Mouse (Mus musculus): ENCODE measurements at regions not wholly inside any gene's neighbourhood (a gene's known extent, or its start where the extent isn't known, plus 50 kb on each side); places are given as distances from the start of the nearest gene placed in this dataset.

- Histone ChIP-seq H3K9me3 (replicated peaks; ENCODE audit: control insufficient read depth, low read length) (no peaks in the 10 kb centered on the region), H3K4me1 (ENCODE audit: control insufficient read depth, insufficient read depth, low read length) (no peaks in the 10 kb centered on the region), H3K27me3 (ENCODE audit: control insufficient read depth, insufficient read depth, low read length) (no peaks in the 10 kb centered on the region), H3K27ac (replicated peaks; ENCODE audit: low read depth, low read length) (no peak overlapping the region), H3K36me3 (replicated peaks; ENCODE audit: control insufficient read depth, insufficient read depth, low read depth, low read length) (no peaks in the 10 kb centered on the region), H3K9ac (replicated peaks; ENCODE audit: low read length) (no peak overlapping the region), H3K4me2 (ENCODE audit: low read depth, low read length) (no peak overlapping the region), H3K4me3 (ENCODE audit: low read depth, low read length) (no peak overlapping the region)
- ATAC-seq (replicated peaks; ENCODE audit: insufficient number of reproducible peaks, low FRiP score, low TSS enrichment, low read depth) (no peak), DNase-seq (ENCODE audit: low spot score) (no peak)
- WGBS: 42% methylated on average over 6 of the region's 6 CpGs
Observed at GRCm38 (mm10) chr2:129883417-129883816, 83.1 kb downstream of the Stk35 start.

- no peaks in the 10 kb centered on the region for H3K4me1 ChIP-seq (ENCODE audit: control insufficient read depth, insufficient read depth, low read length)
- ATAC-seq (replicated peaks; ENCODE audit: insufficient number of reproducible peaks, low FRiP score, low TSS enrichment, low read depth) (no peak), DNase-seq (ENCODE audit: low spot score) (no peak)
- 75% methylated on average over 3 of the region's 3 CpGs for WGBS
- H3K4me2 ChIP-seq (ENCODE audit: low read depth, low read length): no peak overlapping the region
- no peaks in the 10 kb centered on the region for H3K27me3 ChIP-seq (ENCODE audit: control insufficient read depth, insufficient read depth, low read length)
- no peaks in the 10 kb centered on the region for H3K36me3 ChIP-seq (replicated peaks; ENCODE audit: control insufficient read depth, insufficient read depth, low read depth, low read length)
- H3K27ac ChIP-seq (replicated peaks; ENCODE audit: low read depth, low read length): no peak overlapping the region
- no peak overlapping the region for H3K9ac ChIP-seq (replicated peaks; ENCODE audit: low read length)
- no peak overlapping the region for H3K4me3 ChIP-seq (ENCODE audit: low read depth, low read length)
- no peaks in the 10 kb centered on the region for H3K9me3 ChIP-seq (replicated peaks; ENCODE audit: control insufficient read depth, low read length)
Observed at GRCm38 (mm10) chr2:129884316-129884715, 84.0 kb downstream of the Stk35 start.

DNA sequence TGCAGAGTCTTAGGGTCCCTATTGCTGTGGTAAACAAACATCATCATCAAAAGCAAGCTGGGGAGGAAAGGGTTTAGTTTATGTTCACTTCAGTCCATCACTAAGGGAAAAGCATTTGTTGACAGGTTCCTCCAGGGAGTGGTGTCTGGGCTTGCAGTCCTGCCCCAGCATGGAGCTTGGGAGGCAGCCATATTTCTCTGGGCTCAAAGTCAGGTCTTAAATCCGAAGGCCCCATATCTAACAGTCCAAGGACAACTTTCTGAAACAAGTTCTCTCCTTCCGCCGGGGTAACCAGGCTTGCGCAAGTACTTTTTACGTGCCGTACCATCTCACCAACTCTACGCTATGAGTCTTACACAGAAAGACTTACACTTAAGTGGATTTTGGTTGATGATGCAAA is 85.2 kb downstream of the Stk35 start:
- Histone ChIP-seq H3K27ac (replicated peaks; ENCODE audit: low read depth, low read length) (no peak overlapping the region), H3K4me2 (ENCODE audit: low read depth, low read length) (no peak overlapping the region), H3K27me3 (ENCODE audit: control insufficient read depth, insufficient read depth, low read length) (no peaks in the 10 kb centered on the region), H3K4me1 (ENCODE audit: control insufficient read depth, insufficient read depth, low read length) (no peaks in the 10 kb centered on the region), H3K9me3 (replicated peaks; ENCODE audit: control insufficient read depth, low read length) (no peaks in the 10 kb centered on the region), H3K4me3 (ENCODE audit: low read depth, low read length) (no peak overlapping the region), H3K9ac (replicated peaks; ENCODE audit: low read length) (no peak overlapping the region), H3K36me3 (replicated peaks; ENCODE audit: control insufficient read depth, insufficient read depth, low read depth, low read length) (no peaks in the 10 kb centered on the region)
- WGBS: 93% methylated on average over 7 of the region's 7 CpGs
- ATAC-seq (replicated peaks; ENCODE audit: insufficient number of reproducible peaks, low FRiP score, low TSS enrichment, low read depth): no peak
- no peak for DNase-seq (ENCODE audit: low spot score)

GRCm38 (mm10) chr2:129893231-129893630 is 92.9 kb downstream of the Stk35 start:
- no peaks in the 10 kb centered on the region for H3K36me3 ChIP-seq (replicated peaks; ENCODE audit: control insufficient read depth, insufficient read depth, low read depth, low read length)
- no peaks in the 10 kb centered on the region for H3K4me1 ChIP-seq (ENCODE audit: control insufficient read depth, insufficient read depth, low read length)
- no peaks in the 10 kb centered on the region for H3K9me3 ChIP-seq (replicated peaks; ENCODE audit: control insufficient read depth, low read length)
- no peak overlapping the region for H3K4me2 ChIP-seq (ENCODE audit: low read depth, low read length)
- H3K27ac ChIP-seq (replicated peaks; ENCODE audit: low read depth, low read length): no peak overlapping the region
- DNase-seq (ENCODE audit: low spot score): no peak
- H3K4me3 ChIP-seq (ENCODE audit: low read depth, low read length): no peak overlapping the region
- WGBS: 72% methylated on average over 7 of the region's 7 CpGs
- no peaks in the 10 kb centered on the region for H3K27me3 ChIP-seq (ENCODE audit: control insufficient read depth, insufficient read depth, low read length)
- ATAC-seq (replicated peaks; ENCODE audit: insufficient number of reproducible peaks, low FRiP score, low TSS enrichment, low read depth): no peak
- H3K9ac ChIP-seq (replicated peaks; ENCODE audit: low read length): no peak overlapping the region

- no peak overlapping the region for H3K4me2 ChIP-seq (ENCODE audit: low read depth, low read length)
- no peak overlapping the region for H3K4me3 ChIP-seq (ENCODE audit: low read depth, low read length)
- no peaks in the 10 kb centered on the region for H3K4me1 ChIP-seq (ENCODE audit: control insufficient read depth, insufficient read depth, low read length)
- no peak overlapping the region for H3K27ac ChIP-seq (replicated peaks; ENCODE audit: low read depth, low read length)
- ATAC-seq (replicated peaks; ENCODE audit: insufficient number of reproducible peaks, low FRiP score, low TSS enrichment, low read depth) (no peak), DNase-seq (ENCODE audit: low spot score) (no peak)
- no peaks in the 10 kb centered on the region for H3K9me3 ChIP-seq (replicated peaks; ENCODE audit: control insufficient read depth, low read length)
- H3K9ac ChIP-seq (replicated peaks; ENCODE audit: low read length): no peak overlapping the region
- no peaks in the 10 kb centered on the region for H3K36me3 ChIP-seq (replicated peaks; ENCODE audit: control insufficient read depth, insufficient read depth, low read depth, low read length)
- WGBS: 94% methylated on average over 5 of the region's 5 CpGs
- H3K27me3 ChIP-seq (ENCODE audit: control insufficient read depth, insufficient read depth, low read length): no peaks in the 10 kb centered on the region
Observed at GRCm38 (mm10) chr2:129893832-129894231, 93.5 kb downstream of the Stk35 start.

DNA sequence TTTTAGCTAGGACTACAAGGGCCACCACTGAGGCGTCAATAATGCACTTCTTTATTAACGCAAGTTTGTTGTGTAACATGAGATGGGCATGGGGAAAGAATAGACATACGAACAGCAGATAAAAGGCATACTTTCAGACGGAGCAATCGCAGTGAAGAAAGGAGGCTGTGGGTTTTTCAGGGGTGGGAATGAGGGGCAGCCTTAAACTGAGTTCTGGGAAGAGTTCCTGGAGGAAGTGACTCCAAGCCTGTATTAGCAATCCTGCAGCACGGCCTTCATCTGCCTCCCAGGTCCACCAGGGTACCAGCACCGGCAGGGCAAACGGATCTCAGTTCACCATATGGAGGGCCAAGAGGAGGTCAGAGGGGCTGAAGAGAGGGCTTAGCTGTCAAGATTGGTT is 94.6 kb downstream of the Stk35 start:
- H3K9ac ChIP-seq (replicated peaks; ENCODE audit: low read length): no peak overlapping the region
- H3K4me2 ChIP-seq (ENCODE audit: low read depth, low read length): no peak overlapping the region
- no peak overlapping the region for H3K27ac ChIP-seq (replicated peaks; ENCODE audit: low read depth, low read length)
- H3K27me3 ChIP-seq (ENCODE audit: control insufficient read depth, insufficient read depth, low read length): no peaks in the 10 kb centered on the region
- no peak overlapping the region for H3K4me3 ChIP-seq (ENCODE audit: low read depth, low read length)
- no peak for ATAC-seq (replicated peaks; ENCODE audit: insufficient number of reproducible peaks, low FRiP score, low TSS enrichment, low read depth)
- H3K4me1 ChIP-seq (ENCODE audit: control insufficient read depth, insufficient read depth, low read length): no peaks in the 10 kb centered on the region
- no peaks in the 10 kb centered on the region for H3K36me3 ChIP-seq (replicated peaks; ENCODE audit: control insufficient read depth, insufficient read depth, low read depth, low read length)
- 73% methylated on average over 8 of the region's 8 CpGs for WGBS
- no peak for DNase-seq (ENCODE audit: low spot score)
- H3K9me3 ChIP-seq (replicated peaks; ENCODE audit: control insufficient read depth, low read length): no peaks in the 10 kb centered on the region

DNA sequence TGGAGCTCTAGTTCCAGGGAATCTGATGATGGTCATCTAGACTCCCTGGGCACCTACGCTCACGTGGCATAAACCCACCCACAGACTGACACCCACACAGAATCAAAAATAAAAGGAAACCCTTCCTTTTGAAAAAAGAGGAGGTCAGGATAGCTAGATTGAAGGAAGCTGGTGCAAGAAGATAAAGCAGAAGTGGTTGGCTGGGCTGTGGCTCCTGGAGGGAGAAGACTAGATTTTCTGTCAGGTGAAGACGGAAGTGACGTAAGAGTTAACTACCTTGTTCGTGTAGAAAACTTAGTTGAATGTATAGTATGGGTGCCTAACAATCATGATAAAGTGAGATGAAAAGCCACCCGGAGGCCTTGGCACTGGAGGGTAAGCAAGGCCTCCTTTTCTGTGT is 95.1 kb downstream of the Stk35 start:
- DNase-seq (ENCODE audit: low spot score) (no peak), ATAC-seq (replicated peaks; ENCODE audit: insufficient number of reproducible peaks, low FRiP score, low TSS enrichment, low read depth) (no peak)
- Histone ChIP-seq H3K4me3 (ENCODE audit: low read depth, low read length) (no peak overlapping the region), H3K4me2 (ENCODE audit: low read depth, low read length) (no peak overlapping the region), H3K4me1 (ENCODE audit: control insufficient read depth, insufficient read depth, low read length) (no peaks in the 10 kb centered on the region), H3K9ac (replicated peaks; ENCODE audit: low read length) (no peak overlapping the region), H3K9me3 (replicated peaks; ENCODE audit: control insufficient read depth, low read length) (no peaks in the 10 kb centered on the region), H3K36me3 (replicated peaks; ENCODE audit: control insufficient read depth, insufficient read depth, low read depth, low read length) (no peaks in the 10 kb centered on the region), H3K27ac (replicated peaks; ENCODE audit: low read depth, low read length) (no peak overlapping the region), H3K27me3 (ENCODE audit: control insufficient read depth, insufficient read depth, low read length) (no peaks in the 10 kb centered on the region)
- WGBS: 93% methylated on average over 6 of the region's 6 CpGs

DNA sequence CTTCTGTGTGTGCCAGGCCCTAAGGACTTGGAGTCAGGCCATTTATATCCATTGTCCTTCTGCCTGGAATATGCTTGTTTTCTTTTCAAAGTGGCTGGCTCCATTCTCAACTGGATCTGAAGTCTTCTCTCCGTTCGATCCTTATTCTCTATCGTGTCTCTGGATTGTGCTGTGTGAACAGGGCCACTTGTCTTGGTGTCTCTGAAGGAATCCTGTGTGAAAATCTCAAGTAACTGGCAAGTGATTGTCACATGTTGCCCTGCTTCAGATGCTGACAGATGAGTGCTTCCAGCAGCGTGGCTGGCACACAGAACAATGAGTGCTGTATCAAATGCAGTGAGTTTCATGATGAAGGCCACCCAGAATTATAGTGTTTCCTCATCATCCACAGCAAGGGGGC is 96.4 kb downstream of the Stk35 start:
- WGBS: 78% methylated on average over 4 of the region's 4 CpGs
- Histone ChIP-seq H3K27ac (replicated peaks; ENCODE audit: low read depth, low read length) (no peak overlapping the region), H3K4me3 (ENCODE audit: low read depth, low read length) (no peak overlapping the region), H3K4me1 (ENCODE audit: control insufficient read depth, insufficient read depth, low read length) (no peaks in the 10 kb centered on the region), H3K9ac (replicated peaks; ENCODE audit: low read length) (no peak overlapping the region), H3K36me3 (replicated peaks; ENCODE audit: control insufficient read depth, insufficient read depth, low read depth, low read length) (no peaks in the 10 kb centered on the region), H3K27me3 (ENCODE audit: control insufficient read depth, insufficient read depth, low read length) (no peaks in the 10 kb centered on the region), H3K4me2 (ENCODE audit: low read depth, low read length) (no peak overlapping the region), H3K9me3 (replicated peaks; ENCODE audit: control insufficient read depth, low read length) (no peaks in the 10 kb centered on the region)
- ATAC-seq (replicated peaks; ENCODE audit: insufficient number of reproducible peaks, low FRiP score, low TSS enrichment, low read depth) (no peak), DNase-seq (ENCODE audit: low spot score) (no peak)
